Mouse (Mus musculus) lung, adult 18-20 months (tissue): Measurements from ENCODE around the gene Mrpl27.
"Not testable (repeated sequence)": the region's sequence is repeated elsewhere in the genome, so short reads cannot be mapped to it uniquely, and the experiment has no call there.

ENCODE experiments used
- DNase-seq, 2 experiments: peaks; one replicate each; pipeline ENCODE4 v3.0.0; 2022; ENCODE audit warnings: mixed read lengths in 2 of 2

Gene Mrpl27

DNA sequence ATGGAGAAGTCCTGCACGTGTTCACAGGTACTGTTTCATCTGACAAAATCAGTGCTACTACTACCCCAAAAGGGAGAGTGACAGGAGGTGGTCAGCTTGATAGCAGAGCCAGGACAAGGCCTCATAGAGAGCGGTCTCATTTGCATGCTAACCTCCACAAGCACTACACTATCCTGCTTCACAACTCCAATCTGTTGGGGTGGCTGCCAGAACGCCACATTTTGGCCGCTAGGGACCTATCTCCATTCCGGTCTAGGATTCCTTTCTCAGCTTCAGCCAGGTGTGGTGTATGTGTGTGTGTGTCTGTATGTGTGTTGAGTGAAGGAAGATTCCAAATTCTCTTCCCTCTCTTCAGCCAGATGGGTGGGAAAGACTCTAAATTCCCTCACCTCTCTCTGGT is 21.9 kb downstream of the Mrpl27 start:
- no peak for DNase-seq

GRCm38 (mm10) chr11:94676308-94676707 is 22.7 kb downstream of the Mrpl27 start:
- no peak for DNase-seq

- peak; percentile 90 to 92 for DNase-seq
Observed at GRCm38 (mm10) chr11:94676754-94677606, 23.4 kb downstream of the Mrpl27 start, which contains the start of gene Xylt2. Xylt2 (minus strand) TSS chr11:94677515.

DNA sequence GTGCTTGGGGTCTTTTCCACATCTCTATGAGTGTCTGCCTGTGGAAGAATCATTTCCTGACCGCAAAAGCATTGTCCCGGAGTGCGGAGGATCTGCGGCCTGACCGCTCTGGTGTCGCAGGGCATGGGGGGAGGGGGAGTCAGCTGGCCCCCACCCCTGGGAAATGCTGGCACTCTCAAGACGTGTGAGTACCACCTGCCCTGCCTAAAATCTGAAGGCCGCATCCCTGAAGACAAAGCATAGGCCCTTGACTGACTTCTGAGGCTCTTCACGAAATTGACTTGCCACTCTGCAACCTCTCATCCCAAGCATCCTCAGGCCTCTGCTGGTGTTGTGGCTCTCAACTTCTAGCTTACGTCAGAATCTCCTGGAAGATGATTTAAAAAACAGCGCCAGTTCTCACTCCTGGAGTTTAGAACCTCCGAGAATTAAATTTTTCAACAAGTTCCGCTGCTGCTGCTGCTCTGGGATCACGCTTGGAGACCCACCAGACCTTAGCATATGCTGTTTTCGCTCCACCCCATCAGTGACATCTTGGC is 24.1 kb downstream of the Mrpl27 start:
- no peak for DNase-seq

DNA sequence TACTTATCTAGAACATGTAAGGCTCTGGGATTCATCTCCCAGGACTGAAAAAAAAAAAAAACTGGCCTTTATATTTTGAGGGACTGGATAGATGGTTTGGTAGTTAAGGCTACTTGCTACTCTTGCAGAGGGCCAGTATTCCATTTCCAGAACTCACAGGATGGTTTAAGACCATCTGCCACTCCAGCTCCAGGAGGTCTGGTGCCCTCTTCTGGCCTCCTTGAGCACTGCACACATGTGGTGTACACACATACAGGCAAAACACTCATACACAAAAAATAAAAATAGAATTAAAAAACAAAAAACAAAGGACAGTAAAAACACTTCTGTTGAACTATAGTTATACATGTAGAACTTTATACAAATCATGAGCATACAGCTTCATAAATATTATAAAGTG is 27.1 kb downstream of the Mrpl27 start:
- no peak for DNase-seq

GRCm38 (mm10) chr11:94681640-94682039 is 28.1 kb downstream of the Mrpl27 start:
- no peak for DNase-seq

- no peak for DNase-seq
Observed at GRCm38 (mm10) chr11:94682427-94682826, 28.9 kb downstream of the Mrpl27 start.

GRCm38 (mm10) chr11:94687178-94687577 is 33.6 kb downstream of the Mrpl27 start:
- DNase-seq, result no peak

GRCm38 (mm10) chr11:94692502-94692901 is 38.9 kb downstream of the Mrpl27 start:
- DNase-seq, result not testable (repeated sequence)

DNA sequence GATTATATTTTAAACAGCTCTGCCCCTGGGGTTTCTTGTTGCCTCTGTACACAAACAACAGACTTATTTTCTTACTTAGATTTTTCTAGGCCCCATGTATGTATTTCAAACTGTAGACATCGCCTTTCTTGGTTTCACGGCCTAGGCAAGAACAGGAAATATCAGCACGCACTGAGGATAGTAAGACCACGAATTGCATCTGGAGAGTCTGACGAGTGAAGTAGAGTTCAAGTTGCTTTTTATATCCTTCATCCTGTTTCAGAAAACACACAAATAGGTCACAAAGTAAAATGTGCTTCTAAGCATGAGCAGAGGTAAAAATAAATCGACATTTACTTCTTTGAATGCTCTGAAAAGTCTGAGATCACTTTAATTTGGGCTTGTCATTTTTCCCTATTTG is 41.9 kb downstream of the Mrpl27 start:
- no peak for DNase-seq

GRCm38 (mm10) chr11:94697140-94697539 is 43.6 kb downstream of the Mrpl27 start:
- no peak for DNase-seq

GRCm38 (mm10) chr11:94697703-94698464 is 44.3 kb downstream of the Mrpl27 start:
- DNase-seq, result no peak

DNA sequence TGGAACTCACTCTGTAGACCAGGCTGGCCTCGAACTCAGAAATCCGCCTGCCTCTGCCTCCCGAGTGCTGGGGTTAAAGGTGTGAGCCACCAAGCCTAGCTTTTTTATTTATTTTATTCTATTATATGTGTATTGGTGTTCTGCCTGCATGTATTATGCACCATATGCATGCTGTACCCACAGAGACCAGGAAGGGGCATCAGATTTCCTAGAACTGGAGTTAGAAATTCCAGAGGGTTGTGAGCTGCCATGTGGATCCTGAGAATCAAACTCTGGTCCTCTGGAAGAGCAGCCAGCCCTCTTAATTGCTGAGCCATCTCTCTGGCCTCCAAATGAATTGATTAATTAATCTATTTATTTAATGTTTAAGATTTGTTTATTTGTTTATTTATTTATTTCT is 45.8 kb downstream of the Mrpl27 start:
- DNase-seq, result no peak

DNA sequence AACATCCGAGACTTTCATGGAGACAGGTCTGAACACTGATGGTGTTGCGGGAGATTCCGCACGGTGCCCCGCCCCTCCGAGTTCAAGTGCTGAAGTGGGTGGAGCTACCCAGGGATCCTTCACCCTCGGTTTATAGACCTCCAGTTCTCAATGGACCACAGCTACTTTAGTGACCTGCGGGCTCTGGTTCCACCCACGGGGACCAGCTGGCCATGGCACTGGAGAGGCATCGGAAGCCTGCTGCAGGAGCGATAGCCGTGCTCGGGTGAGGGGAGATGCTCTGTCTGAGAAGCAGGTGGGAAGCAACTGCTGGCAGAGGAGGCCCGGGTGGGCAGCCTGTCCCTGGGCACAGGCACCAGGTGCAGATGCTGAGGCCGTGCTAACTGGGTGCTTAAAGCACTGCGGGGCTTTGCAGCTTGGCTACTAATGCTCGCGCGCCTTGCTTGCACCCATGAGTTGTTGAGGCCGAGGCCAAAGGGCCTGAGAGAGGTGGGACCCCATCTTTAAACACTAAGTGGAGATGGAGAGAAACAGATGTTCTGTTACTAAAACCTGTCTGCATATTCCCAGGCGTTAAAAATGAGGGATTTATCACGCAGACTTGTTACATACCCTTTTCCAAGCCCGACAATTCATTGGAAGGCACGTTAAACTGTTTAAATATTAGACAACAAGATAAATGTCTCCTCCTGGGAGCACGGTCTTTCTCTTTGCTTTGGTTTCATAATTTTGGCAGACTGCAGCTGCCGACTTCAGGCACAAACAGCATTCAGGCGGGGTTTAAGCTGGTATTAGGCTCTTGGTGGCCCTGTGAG is 48.0 kb downstream of the Mrpl27 start:
- DNase-seq, result no peak

DNA sequence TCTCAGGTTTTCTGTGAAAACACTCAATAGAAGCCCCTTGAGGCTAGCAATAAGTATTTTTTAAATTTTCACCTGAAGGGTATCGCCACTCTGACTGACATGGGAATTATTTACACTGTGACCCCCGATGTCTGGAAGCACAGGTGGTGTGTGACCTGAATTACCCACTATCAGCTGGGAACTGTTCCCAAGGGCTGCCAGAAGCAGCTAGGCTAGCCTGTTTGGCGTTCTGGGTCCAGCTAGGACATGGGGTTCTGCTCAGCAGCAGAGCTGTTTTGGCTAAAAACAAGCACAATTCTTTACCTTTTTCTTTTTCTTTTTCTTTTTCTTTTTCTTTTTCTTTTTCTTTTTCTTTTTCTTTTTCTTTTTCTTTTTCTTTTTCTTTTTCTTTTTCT is 48.6 kb downstream of the Mrpl27 start:
- DNase-seq, result no peak

DNA sequence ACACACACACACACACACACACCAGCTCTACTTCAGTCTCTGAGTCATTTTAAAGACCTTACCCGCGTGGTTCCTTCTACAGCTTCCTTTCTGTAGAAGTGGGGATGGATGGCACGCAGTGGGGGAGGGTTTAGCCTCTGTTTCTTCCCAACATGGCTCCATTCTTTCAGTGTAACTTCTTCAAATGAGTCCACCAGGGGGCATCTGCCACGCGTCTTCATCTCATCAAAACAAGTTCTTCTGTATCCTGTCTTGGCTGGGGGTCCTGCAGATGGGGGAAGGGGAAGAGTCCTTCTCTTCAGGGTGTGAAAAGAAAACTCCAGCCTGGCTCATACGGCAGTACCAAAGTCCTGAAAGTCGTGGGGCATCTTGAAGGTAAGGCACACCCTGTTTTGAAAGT is 50.5 kb downstream of the Mrpl27 start:
- DNase-seq, result no peak

- no peak for DNase-seq
Observed at GRCm38 (mm10) chr11:94704472-94704871, 50.9 kb downstream of the Mrpl27 start, which contains the start of gene Gm11541. Gm11541 (minus strand) TSS chr11:94704499.
